Mouse (Mus musculus): ENCODE results near the gene Gm11172.

GRCm38 (mm10) chr16:10818579-10819135 lies 5.9 kb downstream of the Gm11172 start:
- TF ChIP-seq EP300 (IDR thresholded peaks at IDR 0.05; ENCODE audit: low read depth) (no peak), CTCF (IDR thresholded peaks at IDR 0.05; ENCODE audit: low read depth) (no peak)
